Mouse (Mus musculus) R1 (cell line): ENCODE data around the gene Ptf1a.

Source experiments
- DNase-seq: peaks from one replicate; pipeline ENCODE4 v3.0.0-alpha.2; 2018; ENCODE audit warnings: low read depth, low spot score

The Ptf1a gene

GRCm38 (mm10) chr2:19452531-19453055 lies 7.1 kb downstream of the Ptf1a start:
- DNase-seq: peak; percentile 23

GRCm38 (mm10) chr2:19455228-19455627 lies 9.8 kb downstream of the Ptf1a start:
- DNase-seq: no peak

- no peak for DNase-seq
These were observed 10.5 kb downstream of the Ptf1a start for GRCm38 (mm10) chr2:19455857-19456482.

DNA sequence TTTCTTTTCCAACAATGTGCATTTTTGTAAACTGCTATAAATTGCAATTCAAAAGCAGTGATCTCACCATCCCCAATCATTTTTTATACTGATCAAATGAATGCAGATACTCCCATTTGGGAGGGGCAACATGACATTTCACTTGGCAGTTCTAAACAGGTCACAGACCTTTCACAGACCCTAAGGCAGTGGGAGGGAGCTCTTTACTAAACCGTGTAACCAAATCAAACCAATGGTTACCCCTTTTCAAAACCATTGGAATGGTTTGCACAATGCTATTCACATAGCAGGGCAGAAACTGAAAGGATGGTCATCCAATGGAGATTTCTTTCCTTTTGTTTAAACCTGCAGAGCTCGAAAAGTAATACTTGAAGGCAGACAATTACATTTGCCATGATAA lies 13.3 kb downstream of the Ptf1a start:
- DNase-seq: no peak

GRCm38 (mm10) chr2:19461940-19462339 lies 16.5 kb downstream of the Ptf1a start:
- DNase-seq: peak; percentile 63

GRCm38 (mm10) chr2:19490262-19490661 lies 44.8 kb downstream of the Ptf1a start:
- DNase-seq: no peak
